Mouse (Mus musculus) limb, embryonic 14.5 days (tissue): Measurements from ENCODE around the gene Chchd4. TPM values are rescaled to one million over a fixed set of nuclear protein-coding genes. Genes with fewer than 3 reads are reported as not detected.
"Not testable (repeated sequence)": the region's sequence is repeated elsewhere in the genome, so short reads cannot be mapped to it uniquely, and the experiment has no call there.

Experiments
- ATAC-seq: fragments of 200-750 bp; cut with Nextera tagmentation; 2 replicates; pipeline ENCODE4 v1.8.0; 2017; ENCODE audit warnings: low read depth, moderate number of reproducible peaks, moderate TSS enrichment; ENCODE audit not compliant: low FRiP score
- DNase-seq: peaks from one replicate; pipeline ENCODE4 v3.0.0-alpha.2; 2015; ENCODE audit warnings: low spot score
- H3K27ac ChIP-seq: fragments of 300-500 bp; sonication (generic); replicated peaks from 2 replicates; pipeline ENCODE4 v1.5.1; 2014; ENCODE audit warnings: low read depth, mild to moderate bottlenecking, low read length, moderate library complexity, mixed read lengths
- H3K27me3 ChIP-seq: fragments of 300-500 bp; sonication (generic); 2 replicates; pipeline ENCODE4 v1.6.1; 2014; ENCODE audit warnings: low read length, mixed read lengths; ENCODE audit not compliant: control insufficient read depth, insufficient read depth
- H3K36me3 ChIP-seq: fragments of 300-500 bp; sonication (generic); 2 replicates; pipeline ENCODE4 v1.6.1; 2014; ENCODE audit warnings: mild to moderate bottlenecking, low read length, moderate library complexity, mixed read lengths; ENCODE audit not compliant: control insufficient read depth, insufficient read depth
- H3K4me1 ChIP-seq: fragments of 300-500 bp; sonication (generic); 2 replicates; pipeline ENCODE4 v1.6.1; 2014; ENCODE audit warnings: antibody characterized with exemption, low read length, mixed read lengths; ENCODE audit not compliant: control insufficient read depth, insufficient read depth
- H3K4me2 ChIP-seq: fragments of 300-500 bp; sonication (generic); replicated peaks from 2 replicates; pipeline ENCODE4 v1.6.1; 2014; ENCODE audit warnings: low read depth, mild to moderate bottlenecking, low read length, moderate library complexity; ENCODE audit not compliant: severe bottlenecking
- H3K4me3 ChIP-seq: fragments of 300-500 bp; sonication (generic); replicated peaks from 2 replicates; pipeline ENCODE4 v1.5.1; 2014; ENCODE audit warnings: low read length
- H3K9ac ChIP-seq: fragments of 300-500 bp; sonication (generic); 2 replicates; pipeline ENCODE4 v1.6.1; 2014; ENCODE audit warnings: mild to moderate bottlenecking, low read depth, low read length, moderate library complexity; ENCODE audit not compliant: severe bottlenecking
- H3K9me3 ChIP-seq: fragments of 300-500 bp; sonication (generic); 2 replicates; pipeline ENCODE4 v1.6.1; 2016; ENCODE audit warnings: low read length; ENCODE audit not compliant: control insufficient read depth
- POLR2A ChIP-seq: fragments of 200-500 bp; IDR thresholded peaks from 2 replicates; pipeline ENCODE4 v1.8.0; 2012; ENCODE audit warnings: inconsistent platforms, mild to moderate bottlenecking, moderate library complexity, borderline replicate concordance; ENCODE audit not compliant: insufficient read depth, insufficient read length; ENCODE audit errors: extremely low read depth
- WGBS: fragments of 180-500 bp; shearing (Covaris S2); extraction: QIAGEN DNeasy Blood & Tissue Kit; methylation state at CpG from one replicate; pipeline ENCODE4 v1.1.7; 2014; 5-methylcytosine and 5-hydroxymethylcytosine counted together
- polyA plus RNA-seq, 2 experiments: library from polyadenylated mRNA; depleted of rRNA in 1 of 2; stranded (reverse) in 1 of 2; unstranded in 1 of 2; fragments of >200 nt; fragmentation: Nextera tagmentation in 1 of 2; extraction: Ambion mirVana in 1 of 2; gene quantifications; 2 replicates each; pipeline versions ENCODE4 v1.2.1 to v1.2.3; 2012 to 2014

The Chchd4 gene
- polyA plus RNA-seq, 2 experiments, result 9.3 to 22.0 TPM

DNA sequence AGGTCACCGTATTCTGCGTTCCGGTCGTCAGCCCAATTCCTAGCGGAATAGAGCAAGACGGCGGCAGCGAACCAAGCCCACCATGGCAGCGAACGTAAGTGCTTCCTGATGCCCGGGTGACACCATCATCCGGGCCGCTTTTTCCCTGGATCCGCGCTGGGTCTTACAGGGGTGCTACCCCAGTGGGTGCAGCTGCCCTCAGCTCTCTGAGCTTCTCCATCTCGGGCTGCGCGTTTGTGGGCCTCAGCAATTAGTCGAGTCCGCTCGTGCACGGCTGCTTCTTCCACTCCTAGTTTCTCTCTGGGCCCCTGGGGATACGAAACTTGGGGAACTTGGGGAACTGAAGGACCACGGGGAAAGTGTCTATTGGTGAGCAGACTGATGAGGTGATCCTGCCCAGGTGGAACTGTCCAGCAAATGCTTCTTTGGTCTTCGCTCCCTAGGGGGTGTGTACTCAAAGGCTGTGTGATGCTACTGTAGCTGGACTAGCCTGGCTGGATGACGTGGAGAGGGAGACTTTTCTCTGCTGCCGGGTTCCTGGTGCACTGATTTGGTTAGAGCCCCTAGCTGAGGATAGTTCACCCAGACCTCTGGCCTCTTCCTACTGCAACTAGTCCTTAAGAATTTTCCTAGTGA, 577 bp upstream of the Chchd4 start:
- DNase-seq (peak; percentile 26), ATAC-seq (peak; percentile 35)
- no peaks in the 10 kb centered on the region for H3K27me3 ChIP-seq
- 0 out of 2 replicates have a peak, but pooled peaks have one; percentile 21 for TF ChIP-seq POLR2A
- under 1% methylated on average over 26 of the region's 27 CpGs for WGBS
- peaks cover 17% of the 10 kb centered on the region for H3K4me1 ChIP-seq
- H3K27ac ChIP-seq, result peak overlapping the region; percentile 52; the same call in 1 of the 2 replicates
- peak overlapping the region; percentile 74 for H3K4me2 ChIP-seq
- H3K36me3 ChIP-seq, result peaks cover 24% of the 10 kb centered on the region
- peak overlapping the region; percentile 64 for H3K4me3 ChIP-seq
- H3K9me3 ChIP-seq, result no peaks in the 10 kb centered on the region
- H3K9ac ChIP-seq, result peak overlapping the region; percentile 73

DNA sequence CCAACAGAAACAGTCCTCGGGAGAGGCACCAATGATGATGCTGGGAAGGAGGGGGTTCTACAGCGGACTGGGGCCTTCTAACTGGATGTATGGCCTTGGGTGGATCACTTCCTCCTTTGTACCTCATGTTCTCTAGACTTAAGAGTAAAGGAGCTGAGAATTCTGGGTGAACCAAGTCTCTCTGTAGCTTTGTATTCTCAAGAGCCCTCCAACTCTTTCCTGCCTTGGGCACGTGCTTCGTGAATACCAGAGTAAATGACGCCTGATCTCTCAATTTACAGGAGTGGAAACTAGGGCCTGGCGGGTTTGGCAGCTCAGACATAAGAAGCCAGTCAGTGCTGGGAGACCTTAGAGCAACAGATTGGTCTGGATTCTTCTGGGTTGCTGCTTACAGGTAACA, 1.0 kb downstream of the Chchd4 start:
- Histone ChIP-seq H3K9ac (peak overlapping the region; percentile 81), H3K27me3 (no peaks in the 10 kb centered on the region), H3K36me3 (peaks cover 12% of the 10 kb centered on the region), H3K27ac (peak overlapping the region; percentile 75), H3K9me3 (no peaks in the 10 kb centered on the region), H3K4me1 (peaks cover 17% of the 10 kb centered on the region), H3K4me2 (peak overlapping the region; percentile 78), H3K4me3 (peak overlapping the region; percentile 64)
- 24% methylated on average over 6 of the region's 6 CpGs for WGBS
- DNase-seq (peak; percentile 9), ATAC-seq (no peak)
- TF ChIP-seq POLR2A, result no peak

DNA sequence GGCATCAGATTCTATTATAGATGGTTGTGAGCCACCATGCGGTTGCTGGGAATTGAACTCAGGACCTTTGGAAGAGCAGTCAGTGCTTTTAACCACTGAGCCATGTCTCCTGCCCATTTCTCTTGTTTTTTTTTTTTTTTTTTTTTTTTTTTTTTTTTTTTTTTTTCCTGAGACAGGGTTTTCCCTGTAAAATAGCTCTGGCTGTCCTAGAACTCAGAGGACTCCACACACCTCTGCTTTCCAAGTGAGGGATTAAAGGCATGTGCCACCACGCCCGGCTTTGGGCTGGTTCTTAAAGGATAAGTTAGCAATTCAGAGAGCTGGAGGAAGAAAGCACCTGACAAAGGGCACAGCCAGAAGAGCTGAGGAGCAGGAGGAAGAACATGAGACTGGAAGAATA, 1.9 kb downstream of the Chchd4 start:
- not testable (repeated sequence) for H3K4me3 ChIP-seq, H3K27ac ChIP-seq, H3K4me2 ChIP-seq, H3K9me3 ChIP-seq, ATAC-seq, H3K27me3 ChIP-seq, H3K9ac ChIP-seq, DNase-seq
- WGBS, result 97% methylated on average over 3 of the region's 3 CpGs
- Histone ChIP-seq H3K36me3 (peaks cover 13% of the 10 kb centered on the region), H3K4me1 (peaks cover 17% of the 10 kb centered on the region)

DNA sequence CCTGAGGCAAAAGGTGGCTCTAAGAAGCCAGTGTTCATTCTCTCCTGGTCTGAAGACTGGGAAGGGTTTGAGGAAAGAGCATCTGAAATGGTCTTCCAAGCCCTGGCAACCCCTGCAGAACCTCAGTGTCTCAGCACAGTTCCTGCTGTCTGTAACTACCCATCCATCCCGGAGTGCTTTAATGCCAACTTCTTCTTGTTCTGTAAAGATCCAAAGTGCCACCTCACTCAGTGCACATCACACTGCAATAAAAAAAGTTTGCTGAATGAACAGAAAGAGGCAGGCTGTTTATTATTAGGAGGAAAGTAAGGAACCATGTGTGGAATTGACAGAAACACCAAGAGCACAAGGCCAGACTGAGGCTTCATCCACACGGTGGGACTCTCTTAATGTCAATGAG, 2.6 kb downstream of the Chchd4 start:
- H3K9me3 ChIP-seq, result no peaks in the 10 kb centered on the region
- no peaks in the 10 kb centered on the region for H3K27me3 ChIP-seq
- H3K4me2 ChIP-seq, result no peak overlapping the region
- TF ChIP-seq POLR2A, result no peak
- H3K36me3 ChIP-seq, result peaks cover 20% of the 10 kb centered on the region
- no peak overlapping the region for H3K9ac ChIP-seq
- no peak overlapping the region for H3K27ac ChIP-seq
- DNase-seq (no peak), ATAC-seq (no peak)
- WGBS, result 76% methylated on average over 2 of the region's 2 CpGs
- H3K4me1 ChIP-seq, result peaks cover 17% of the 10 kb centered on the region
- no peak overlapping the region for H3K4me3 ChIP-seq

DNA sequence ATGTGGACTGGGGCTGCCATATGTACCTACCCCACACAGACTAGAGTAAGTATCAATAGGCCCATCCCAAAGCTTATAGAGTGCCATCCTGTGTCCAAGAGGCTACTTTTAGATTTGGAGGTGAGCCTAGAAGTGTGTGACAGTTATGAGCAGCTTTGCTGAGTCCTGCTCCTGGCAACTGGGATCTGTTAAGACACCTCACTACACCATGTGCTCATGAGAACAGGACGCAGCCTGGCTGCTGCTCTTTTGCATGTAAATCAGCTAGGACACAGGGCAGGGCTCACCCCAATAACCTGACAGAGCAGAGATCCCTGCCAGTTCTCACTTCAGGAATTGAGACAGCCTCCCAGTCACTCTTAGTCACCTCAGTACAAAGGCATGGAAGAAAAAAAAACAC, 6.2 kb downstream of the Chchd4 start:
- no peak for ATAC-seq
- no peak overlapping the region for H3K9ac ChIP-seq
- 83% methylated on average over 1 of the region's 1 CpGs for WGBS

More for the DNA sequence above, 6.2 kb downstream of the Chchd4 start:
- Histone ChIP-seq H3K4me1 (peaks cover 3% of the 10 kb centered on the region), H3K27me3 (no peaks in the 10 kb centered on the region), H3K4me3 (no peak overlapping the region), H3K4me2 (no peak overlapping the region), H3K9me3 (no peaks in the 10 kb centered on the region), H3K36me3 (peaks cover 45% of the 10 kb centered on the region), H3K27ac (no peak overlapping the region)
- no peak for TF ChIP-seq POLR2A
- no peak for DNase-seq
